Mouse (Mus musculus): ENCODE measurements around the gene Rps21. TPM values are rescaled to one million over a fixed set of nuclear protein-coding genes. Genes with fewer than 3 reads are reported as not detected.
"Not testable (repeated sequence)": the region's sequence is repeated elsewhere in the genome, so short reads cannot be mapped to it uniquely, and the experiment has no call there.

Gene Rps21
- polyA plus RNA-seq, 3 experiments from 2014 or later, result 1,053 to 1,596 (median 1,304) TPM

DNA sequence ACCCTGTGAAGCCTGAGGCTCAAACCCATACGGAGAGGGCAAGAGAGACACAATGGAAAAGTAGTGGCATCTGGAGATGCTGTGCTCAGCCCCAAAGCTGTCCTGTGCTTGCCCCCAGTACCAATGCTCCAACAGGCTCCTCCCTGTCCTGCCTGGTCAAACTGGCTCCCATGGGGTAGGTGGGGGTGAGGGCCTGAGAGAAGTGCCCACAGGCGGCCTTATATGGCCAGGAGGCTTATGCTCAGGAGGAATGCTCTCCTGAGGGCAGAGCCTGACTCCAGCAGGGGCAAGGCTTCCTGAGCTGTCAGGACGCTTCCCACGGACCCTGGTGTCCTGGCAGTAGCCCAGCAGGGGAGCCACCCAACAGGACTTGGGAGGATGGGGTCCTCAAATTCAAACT, 26.7 kb upstream of the Rps21 start:
- no peak for ATAC-seq

DNA sequence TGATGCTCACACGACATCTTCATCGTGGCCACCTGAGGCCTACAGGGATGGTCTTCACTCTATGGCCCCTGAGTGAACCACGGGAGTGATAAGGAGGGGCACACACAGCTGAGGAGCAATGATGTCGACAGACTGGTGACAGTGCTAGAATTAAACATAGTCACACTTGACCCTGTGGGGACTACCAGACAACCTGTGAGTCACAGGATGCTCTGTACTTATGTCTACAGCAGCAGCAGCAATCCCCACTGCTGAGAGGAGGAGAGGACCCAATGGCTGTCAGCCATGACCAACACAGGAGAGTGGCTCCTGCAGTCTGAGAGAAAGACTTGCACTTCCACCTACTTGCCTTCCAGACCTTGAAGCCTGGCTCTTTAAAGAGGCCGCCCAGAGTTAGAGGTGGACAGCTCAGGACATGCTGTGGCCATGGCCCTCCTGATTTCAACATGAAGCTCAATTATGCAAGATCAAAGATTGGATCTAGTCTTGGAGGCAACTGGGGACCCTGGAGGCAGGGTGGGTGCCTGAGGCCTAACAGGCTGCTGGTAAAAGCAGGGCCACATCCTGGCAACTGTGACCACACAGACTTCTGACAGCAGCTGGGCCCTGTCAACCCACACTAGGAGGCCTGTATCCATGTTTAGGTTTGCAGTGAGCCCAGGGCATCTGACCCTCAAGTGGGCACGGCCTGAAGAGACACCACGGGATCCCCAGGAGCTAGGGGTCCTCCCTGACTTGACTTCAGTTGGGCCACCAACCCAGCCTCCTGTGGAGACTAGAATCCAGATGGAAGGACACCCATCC, 23.9 kb upstream of the Rps21 start:
- no peak for ATAC-seq

DNA sequence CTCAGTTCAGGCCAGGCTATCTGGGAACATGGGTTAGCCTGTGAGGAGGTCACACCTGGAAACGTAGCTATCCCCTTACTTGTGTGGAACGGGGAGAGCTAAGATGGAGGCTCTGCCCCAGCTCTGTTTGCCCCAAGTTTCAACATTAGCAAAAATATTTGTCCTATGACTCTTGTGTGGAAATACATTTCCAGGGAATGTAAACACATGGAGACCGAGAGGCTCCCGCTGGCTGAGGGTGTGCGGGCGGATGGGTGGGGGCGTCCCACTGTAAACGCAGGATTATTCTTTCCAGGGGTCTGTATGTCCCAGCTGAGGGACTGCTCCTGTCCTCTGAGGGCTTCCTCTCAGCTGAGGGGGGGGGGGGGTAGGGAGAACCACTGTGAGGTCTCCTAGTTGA, 22.8 kb upstream of the Rps21 start:
- no peak for ATAC-seq

DNA sequence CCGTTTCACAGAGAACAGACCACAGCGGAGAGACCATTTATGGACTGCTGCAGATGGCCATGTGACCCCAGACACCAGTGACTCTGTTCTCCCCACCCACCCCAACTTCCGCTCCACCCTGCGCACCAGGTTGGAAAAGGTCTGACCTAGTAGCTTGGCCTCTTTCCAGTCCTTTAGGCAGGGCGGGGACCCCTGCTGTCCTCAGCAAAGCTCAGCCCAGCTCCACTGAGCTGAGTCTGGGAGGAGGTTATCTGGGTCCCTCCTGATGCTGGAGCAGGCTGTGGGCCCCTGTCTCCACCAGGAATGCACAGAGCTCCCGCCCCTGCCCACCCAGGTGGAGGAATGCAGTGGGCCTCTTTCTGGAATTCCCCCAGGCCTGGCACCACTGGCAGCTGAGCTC, 22.2 kb upstream of the Rps21 start:
- no peak for ATAC-seq

DNA sequence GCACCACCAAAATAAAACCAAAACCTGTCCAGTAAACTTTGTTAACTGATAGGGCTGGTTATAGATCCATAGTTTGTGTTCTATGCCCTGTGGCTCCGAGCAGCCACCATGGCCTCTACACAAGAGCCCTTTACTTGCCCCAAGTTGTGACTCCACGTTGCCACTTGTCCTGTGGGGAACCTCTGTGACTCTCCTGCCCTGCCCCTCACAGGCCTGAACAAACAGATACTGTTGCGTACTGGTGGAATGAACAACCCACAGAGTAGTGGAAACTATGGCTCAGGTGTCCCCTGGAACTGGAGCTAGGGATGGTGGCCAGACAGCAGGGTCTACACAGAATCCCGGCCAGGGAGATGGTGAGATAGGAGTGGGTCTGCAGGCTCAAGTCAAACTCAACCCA, 21.4 kb upstream of the Rps21 start:
- no peak for ATAC-seq

DNA sequence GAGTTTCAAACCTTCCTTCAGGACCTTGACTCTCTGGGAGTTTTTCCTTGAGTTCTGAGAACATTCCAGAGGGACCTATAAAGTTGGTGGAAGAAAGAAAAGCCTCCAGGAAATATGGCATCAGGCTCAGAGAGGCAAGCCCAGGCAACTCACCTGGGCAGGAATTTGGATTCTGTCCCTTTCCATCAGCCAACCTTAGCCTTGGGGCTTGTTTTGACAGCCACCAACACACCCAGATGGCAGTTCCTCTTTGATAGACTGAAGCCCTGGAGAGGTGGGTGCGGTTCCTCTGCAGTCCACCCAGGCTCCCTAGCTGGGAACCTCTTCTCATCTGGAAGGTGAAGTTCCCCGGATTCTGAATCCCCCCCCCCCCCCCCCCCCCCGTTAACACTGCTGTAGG, 20.7 kb upstream of the Rps21 start:
- no peak for ATAC-seq

DNA sequence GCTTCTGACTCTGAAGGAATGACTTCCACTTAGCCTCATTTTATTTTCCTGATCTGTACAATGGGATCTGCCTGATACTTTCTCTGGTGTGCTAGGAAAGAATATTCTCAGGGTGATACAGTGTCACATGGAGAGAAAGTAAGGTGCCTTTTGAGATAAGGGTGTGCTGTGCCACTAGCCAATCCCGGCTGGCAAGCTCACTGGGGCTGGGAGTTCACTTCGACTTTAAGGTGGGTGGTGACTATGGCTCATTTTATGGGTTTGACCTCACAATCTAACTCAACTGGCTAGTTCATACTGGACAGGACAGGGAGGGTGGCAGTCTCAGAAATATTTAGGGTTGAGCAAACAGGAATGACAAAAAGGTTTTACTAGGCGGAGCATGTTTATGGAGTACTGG, 20.2 kb upstream of the Rps21 start:
- ATAC-seq, result no peak

DNA sequence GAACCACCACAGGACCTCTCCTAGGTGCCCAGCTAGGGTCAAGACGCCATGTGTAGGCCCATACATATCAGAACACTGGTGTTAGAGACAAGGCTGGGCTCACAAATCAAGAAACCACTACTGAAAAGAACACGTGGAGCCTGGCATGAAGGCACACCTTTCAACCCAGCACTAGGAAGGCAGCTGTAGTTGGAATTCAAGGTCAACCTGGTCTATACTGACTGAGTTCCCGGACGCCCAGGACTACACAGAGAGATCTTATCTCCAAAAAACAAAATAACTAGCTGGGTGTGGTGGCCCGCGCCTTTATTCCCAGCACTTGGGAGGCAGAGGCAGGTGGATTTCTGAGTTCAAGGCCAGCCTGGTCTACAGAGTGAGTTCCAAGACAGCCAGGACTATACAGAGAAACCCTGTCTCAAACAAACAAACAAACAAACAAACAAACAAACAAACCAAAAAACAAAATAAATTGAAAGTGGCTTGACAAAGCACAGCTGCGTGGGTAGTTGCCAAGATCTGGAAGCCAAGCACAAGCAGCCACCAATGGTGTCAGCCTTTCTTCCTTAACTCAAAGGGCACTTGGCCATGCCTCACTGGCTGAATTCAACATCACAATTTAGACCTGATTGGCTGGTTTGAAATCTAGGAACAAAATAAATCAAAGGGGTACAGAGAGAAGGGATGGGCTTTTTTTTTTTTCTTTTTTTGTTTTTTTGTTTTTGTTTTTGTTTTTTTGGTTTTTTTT, 19.4 kb upstream of the Rps21 start:
- ATAC-seq, result no peak

DNA sequence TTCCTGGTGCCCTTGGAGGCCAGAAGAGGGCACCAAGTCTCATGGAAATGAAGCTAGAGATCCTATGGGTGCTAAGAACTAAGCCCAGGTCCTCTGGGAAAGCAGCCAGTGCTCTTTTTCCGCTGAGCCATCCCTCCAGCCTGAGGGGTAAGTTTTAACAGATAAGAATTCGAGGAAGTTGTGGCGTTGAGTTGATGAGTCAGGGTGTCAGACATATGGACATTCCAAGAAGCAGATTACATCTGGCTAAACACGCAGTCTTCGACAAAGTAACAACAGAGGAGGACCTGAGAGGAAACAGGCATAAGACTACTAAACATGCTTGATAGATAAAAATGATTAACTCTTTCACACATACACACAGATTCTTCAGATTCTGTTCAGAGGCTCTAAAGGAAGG, 18.6 kb upstream of the Rps21 start:
- no peak for ATAC-seq

DNA sequence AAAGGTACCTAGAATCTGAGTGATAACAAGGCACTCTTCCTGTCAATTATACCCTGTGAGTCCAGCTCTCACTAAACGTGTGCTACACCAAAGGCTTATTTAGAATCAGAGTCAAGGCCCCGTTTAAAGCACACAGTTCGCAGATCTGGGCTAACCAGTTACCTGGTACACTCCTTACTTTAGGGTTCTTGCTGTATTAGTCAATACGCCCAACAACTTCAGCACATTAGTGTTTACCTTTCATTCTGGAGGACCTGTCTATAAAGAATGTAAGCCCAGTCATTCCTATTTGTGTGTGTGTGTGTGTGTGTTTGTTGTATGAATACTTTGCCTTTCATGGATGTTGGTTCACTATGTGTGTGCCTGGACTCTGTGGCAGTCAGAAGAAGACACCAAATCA, 14.1 kb upstream of the Rps21 start:
- ATAC-seq, result no peak

DNA sequence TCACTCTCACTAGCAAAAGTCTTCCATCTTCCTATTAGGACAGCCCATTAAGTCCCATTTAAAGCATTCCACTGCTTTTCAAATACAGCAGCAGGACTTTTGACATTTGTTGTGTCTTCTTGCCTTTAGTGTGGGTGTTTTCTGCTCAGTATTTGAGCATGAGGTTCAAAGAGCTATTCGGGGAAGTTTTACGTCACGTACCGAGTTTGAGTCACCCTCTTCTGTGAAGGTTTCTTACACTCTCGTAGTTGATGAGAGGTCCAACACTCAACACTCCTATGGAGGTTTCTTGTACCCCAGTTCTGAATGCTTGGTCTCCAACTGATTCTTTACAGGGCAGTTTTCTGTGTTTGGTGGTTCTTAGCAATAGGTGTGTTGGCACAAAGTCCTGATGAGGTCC, 9.3 kb upstream of the Rps21 start:
- peak; percentile 69 for ATAC-seq

DNA sequence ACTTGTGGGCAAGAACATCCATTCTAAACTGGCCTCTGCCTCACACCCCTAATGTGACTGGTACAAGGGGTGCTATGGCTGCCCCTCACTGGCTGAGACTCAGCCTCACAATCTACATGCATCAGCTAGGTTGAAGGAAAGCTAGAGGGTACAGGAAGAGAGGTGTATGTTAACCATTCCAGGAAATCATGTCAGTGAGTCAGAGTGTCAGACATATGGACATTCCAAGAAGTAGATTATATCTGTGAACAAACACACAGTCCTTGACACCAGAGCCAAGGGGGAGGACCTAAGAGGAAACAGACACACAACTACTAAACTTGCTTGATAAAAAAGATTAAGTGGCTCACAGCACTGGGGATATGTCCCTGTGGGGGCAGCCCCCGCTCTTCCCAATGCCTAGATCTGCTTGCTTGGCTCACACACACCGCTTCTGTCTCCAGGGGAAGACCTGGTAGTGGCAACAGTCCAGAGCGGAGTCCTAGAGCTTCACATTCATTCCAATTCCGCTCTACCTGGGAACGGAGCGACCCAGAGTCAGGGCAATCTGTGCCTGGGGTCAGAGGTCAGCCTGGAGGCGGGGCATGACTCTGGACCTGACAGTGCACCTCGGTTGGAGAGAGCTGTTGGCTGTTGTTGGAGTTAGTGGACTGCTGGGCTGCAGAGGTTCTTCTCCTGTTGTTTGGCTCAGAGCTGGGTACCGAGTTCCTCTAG, 8.1 kb upstream of the Rps21 start:
- ATAC-seq, result no peak

DNA sequence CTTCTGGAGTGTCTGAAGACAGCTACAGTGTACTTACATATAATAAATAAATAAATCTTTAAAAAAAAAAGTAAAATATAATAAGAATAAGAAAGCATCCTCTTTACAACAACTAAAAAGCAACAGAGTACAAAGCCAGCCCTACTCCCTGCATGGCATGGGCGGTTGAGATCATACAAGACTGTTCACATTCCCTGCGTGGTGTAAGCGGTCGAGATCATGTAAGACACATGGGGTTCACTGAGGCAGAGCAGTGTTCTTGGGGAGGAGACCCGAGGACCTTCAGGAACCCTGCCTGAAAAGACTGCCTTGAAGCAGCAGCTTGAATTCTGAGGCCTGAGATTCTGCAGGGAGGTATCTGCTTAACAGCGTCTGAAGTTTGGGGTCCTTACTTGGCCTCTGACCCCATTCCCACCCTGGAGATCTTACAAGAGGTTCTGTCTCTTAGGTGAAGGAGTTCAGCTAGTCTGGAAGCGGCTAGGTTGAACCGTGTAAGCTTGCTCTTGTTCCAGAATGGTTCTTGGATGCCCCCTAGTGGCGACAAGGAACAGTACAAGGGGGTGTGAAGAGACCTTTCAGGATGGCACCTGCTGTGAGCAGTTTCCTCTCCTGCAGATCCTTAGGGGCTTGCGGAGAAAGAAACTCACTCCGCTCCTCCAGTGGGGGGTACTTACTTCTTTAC, 6.1 kb upstream of the Rps21 start:
- peak; percentile 88 for ATAC-seq

DNA sequence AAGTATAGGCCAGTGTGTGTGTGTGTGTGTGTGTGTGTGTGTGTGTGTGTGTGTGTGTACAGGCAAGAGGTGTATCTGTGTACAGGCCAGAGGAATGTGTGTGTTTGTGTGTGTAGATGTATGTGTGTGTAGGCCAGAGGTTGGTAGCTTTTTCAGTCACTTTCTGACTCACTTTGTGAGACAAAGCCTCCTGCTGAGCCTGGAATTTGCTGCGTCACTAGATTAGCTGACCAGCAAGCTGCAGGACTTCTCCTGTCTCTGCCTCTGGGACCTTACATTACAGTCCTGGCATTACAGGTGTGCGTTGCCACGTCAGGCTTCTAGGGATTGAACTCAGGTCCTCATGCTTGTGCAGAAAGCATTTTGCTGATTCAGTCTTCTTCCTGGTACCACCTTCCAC, 5.3 kb upstream of the Rps21 start:
- no peak for ATAC-seq

DNA sequence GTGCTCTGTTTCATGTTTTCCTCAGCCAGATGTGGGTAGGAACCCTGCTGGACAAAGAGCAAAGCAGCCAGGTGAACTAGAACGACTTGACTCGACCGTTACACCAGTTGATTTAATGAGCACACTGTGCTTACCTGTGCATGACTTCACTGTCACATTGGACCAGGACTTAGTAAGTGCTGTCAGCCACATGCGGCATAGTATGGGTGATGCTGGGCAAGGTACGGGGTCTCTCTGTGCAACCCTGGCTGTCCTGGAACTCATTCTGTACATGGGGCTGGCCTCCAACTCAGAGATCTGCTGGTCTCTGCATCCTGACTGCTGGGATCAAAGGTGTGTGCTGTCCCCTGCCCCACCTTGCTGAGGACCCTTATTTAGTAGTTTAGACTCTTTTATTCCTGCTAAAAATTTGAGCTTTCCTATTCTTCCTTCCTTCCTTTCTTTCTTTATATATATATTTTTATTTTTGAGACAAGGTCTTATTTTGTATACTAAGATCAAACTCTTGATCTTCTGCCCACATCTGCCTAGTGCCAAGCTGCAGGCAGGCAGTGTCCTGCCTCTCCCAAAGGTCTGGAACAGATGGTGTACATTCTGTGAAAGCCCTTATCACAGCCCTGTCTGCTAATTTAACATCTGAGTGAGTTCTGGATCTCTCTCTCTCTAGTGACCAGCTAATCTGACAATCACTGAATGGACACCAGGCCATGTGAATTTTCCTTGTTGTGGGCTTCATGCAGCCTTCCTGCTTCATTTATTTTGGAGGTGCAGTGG, 2.6 kb upstream of the Rps21 start:
- no peak for ATAC-seq

DNA sequence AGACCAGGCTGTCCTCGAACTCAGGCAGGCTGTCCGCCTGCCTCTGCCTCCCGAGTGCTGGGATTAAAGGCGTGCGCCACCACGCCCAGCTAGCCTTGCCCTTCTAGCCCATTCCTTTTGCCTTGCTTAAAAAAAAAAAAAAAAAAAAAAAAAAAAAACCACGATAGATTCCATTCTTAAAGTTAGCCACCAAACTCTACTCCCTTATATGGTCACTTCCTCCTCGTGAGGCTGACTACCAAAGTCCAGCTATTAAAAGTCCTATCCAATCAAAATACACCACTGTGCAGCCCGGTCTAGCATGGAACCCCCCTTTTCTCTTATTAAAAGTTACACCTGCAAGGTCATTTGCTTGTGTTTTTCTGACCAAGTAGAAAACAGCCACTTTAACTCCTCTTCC, 1.5 kb upstream of the Rps21 start:
- no peak for ATAC-seq

DNA sequence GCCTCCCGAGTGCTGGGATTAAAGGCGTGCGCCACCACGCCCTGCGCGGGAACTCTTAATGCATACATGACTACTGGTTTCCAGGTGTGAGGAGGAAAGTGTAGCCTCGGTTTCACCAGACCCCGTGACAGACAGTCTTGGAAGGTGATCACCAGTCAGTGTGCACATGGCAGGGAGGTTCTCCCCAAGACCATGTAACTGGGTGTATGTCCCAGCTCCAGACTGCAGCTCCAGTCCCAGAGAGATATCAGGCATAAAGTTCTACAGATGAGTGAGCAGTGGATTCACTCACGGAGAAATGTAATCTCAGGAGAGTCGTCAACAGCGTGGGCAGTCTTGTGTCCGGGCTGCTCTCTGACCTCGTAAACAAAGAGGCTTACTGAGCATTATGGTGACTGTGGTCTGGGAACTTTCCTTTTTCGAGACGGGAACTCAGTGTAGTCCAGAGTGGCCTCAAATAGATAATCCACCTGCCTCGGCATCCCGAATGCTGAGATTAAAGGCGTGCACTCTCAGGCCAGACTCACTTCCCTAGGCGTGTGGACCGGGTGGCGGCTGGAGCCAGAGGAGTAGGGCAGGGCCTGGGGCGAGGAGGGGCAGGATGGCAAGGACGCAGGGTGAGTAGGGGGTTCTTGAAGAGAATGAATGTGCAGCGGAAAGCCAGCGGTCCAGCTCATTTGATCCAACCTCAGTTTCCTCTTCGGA, 729 bp upstream of the Rps21 start:
- ATAC-seq, result peak; percentile 36

DNA sequence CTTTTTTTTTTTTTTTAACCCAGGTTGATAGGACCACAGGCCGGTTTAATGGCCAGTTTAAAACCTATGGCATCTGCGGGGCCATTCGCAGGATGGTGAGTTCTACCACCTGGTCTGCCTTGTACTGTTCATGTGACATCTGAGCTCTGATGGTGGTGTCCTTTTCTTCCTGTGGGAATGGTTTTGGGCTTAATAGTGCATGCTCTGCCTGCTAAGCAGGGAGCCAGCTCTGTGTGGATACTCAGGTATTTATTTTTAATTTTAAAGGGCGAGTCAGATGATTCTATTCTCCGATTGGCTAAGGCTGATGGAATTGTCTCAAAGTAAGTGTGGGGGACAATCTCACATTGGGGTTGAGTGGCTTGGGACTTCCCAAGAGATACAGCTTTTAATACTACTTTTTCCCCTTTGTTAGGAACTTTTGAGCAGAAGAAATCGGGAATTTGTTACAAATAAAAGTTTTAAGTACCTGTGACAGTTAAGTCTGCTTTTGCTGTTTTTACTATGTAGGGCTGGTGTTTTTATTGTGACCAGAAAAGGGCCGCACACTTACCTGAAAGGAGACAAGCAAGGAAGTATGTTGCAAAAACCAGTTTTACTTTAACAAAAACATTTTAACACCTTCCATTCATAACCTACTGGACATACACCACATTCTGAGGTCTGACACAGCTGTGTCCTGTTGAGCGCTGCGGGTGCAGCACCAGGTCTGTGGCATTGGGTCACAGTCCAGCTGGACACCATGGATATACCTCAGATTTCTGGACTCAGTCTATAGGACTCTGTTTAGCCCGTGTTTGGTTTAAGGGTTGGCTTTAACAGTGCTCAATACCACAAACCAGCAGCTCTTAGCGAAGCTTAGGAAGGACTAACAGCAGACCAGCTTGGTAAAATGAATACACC, 1.0 kb downstream of the Rps21 start:
- ATAC-seq, result no peak

DNA sequence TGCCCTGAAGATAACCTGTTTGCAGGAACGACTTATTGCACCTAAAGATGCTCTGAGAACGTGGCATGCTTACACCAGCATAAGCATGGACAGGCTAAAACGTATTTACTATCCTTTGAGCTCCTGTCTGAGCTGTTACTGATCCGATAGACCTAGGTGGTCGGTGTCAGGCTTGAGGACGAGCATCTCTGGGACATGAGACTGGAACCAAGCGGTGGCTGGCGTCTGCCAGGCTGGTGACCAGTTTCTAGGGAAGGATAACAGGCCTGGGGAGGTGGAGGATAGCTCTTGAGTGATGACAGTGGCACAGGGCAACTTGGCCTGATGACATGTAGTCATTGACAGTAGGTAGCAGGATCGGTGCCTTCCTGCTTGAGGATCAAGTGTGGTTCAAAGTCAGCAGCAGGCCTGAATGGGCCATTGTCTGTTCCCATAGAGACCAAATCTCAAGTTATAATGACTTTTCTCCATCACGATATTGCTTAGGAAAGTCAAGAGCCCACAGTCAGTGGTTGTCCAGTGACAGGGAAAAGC, 1.8 kb downstream of the Rps21 start:
- ATAC-seq, result not testable (repeated sequence)

Measured in inflammation-experienced regulatory T-cells, adult 6 months (primary cell).